Mouse (Mus musculus): ENCODE results near the gene Nelfcd. TPM values are rescaled to one million over a fixed set of nuclear protein-coding genes. Genes with fewer than 3 reads are reported as not detected.

Gene Nelfcd
- polyA plus RNA-seq, 1 experiment from 2014 or later = 111 TPM

- ATAC-seq = no peak
- H3K4me3 ChIP-seq (ENCODE audit: low read depth, low read length) = no peak overlapping the region
- no peak overlapping the region for H3K4me2 ChIP-seq (ENCODE audit: low read length)
- H3K36me3 ChIP-seq (ENCODE audit: control insufficient read depth, insufficient read depth, low read length) = peaks cover 3% of the 10 kb centered on the region; the same call in 1 of the 2 replicates
- 73% methylated on average over 9 of the region's 9 CpGs for WGBS
- H3K27ac ChIP-seq (ENCODE audit: low read depth, low read length) = no peak overlapping the region
- no peaks in the 10 kb centered on the region for H3K27me3 ChIP-seq (replicated peaks; ENCODE audit: control insufficient read depth, insufficient read depth, low read length)
- H3K4me1 ChIP-seq (ENCODE audit: control insufficient read depth, insufficient read depth, low read length) = peaks cover 16% of the 10 kb centered on the region
- no peak overlapping the region for H3K9ac ChIP-seq (ENCODE audit: low read length)
- no peaks in the 10 kb centered on the region for H3K9me3 ChIP-seq (replicated peaks; ENCODE audit: control insufficient read depth, low read length)
- no peak for DNase-seq (ENCODE audit: low spot score)
Measured at GRCm38 (mm10) chr2:174439961-174440360, 24.4 kb downstream of the Nelfcd start.

GRCm38 (mm10) chr2:174441898-174442297 lies 26.3 kb downstream of the Nelfcd start:
- Histone ChIP-seq H3K36me3 (ENCODE audit: control insufficient read depth, insufficient read depth, low read length) (no peaks in the 10 kb centered on the region), H3K27me3 (replicated peaks; ENCODE audit: control insufficient read depth, insufficient read depth, low read length) (no peaks in the 10 kb centered on the region), H3K4me1 (ENCODE audit: control insufficient read depth, insufficient read depth, low read length) (peaks cover 16% of the 10 kb centered on the region), H3K4me3 (ENCODE audit: low read depth, low read length) (no peak overlapping the region), H3K27ac (ENCODE audit: low read depth, low read length) (no peak overlapping the region), H3K9ac (ENCODE audit: low read length) (no peak overlapping the region), H3K9me3 (replicated peaks; ENCODE audit: control insufficient read depth, low read length) (no peaks in the 10 kb centered on the region), H3K4me2 (ENCODE audit: low read length) (no peak overlapping the region)
- DNase-seq (ENCODE audit: low spot score) (no peak), ATAC-seq (no peak)
- WGBS = 90% methylated on average over 4 of the region's 4 CpGs

GRCm38 (mm10) chr2:174442460-174442859 lies 26.9 kb downstream of the Nelfcd start:
- peaks cover 16% of the 10 kb centered on the region for H3K4me1 ChIP-seq (ENCODE audit: control insufficient read depth, insufficient read depth, low read length)
- H3K27me3 ChIP-seq (replicated peaks; ENCODE audit: control insufficient read depth, insufficient read depth, low read length) = no peaks in the 10 kb centered on the region
- no peaks in the 10 kb centered on the region for H3K9me3 ChIP-seq (replicated peaks; ENCODE audit: control insufficient read depth, low read length)
- no peaks in the 10 kb centered on the region for H3K36me3 ChIP-seq (ENCODE audit: control insufficient read depth, insufficient read depth, low read length)
- 92% methylated on average over 9 of the region's 9 CpGs for WGBS
- no peak overlapping the region for H3K4me2 ChIP-seq (ENCODE audit: low read length)
- ATAC-seq (no peak), DNase-seq (ENCODE audit: low spot score) (no peak)
- H3K4me3 ChIP-seq (ENCODE audit: low read depth, low read length) = no peak overlapping the region
- no peak overlapping the region for H3K9ac ChIP-seq (ENCODE audit: low read length)
- H3K27ac ChIP-seq (ENCODE audit: low read depth, low read length) = no peak overlapping the region

GRCm38 (mm10) chr2:174443046-174443445 lies 27.4 kb downstream of the Nelfcd start:
- H3K9me3 ChIP-seq (replicated peaks; ENCODE audit: control insufficient read depth, low read length) = no peaks in the 10 kb centered on the region
- no peaks in the 10 kb centered on the region for H3K36me3 ChIP-seq (ENCODE audit: control insufficient read depth, insufficient read depth, low read length)
- no peak for ATAC-seq
- no peak overlapping the region for H3K4me3 ChIP-seq (ENCODE audit: low read depth, low read length)
- no peak overlapping the region for H3K4me2 ChIP-seq (ENCODE audit: low read length)
- no peak overlapping the region for H3K9ac ChIP-seq (ENCODE audit: low read length)
- 60% methylated on average over 2 of the region's 2 CpGs for WGBS
- H3K27me3 ChIP-seq (replicated peaks; ENCODE audit: control insufficient read depth, insufficient read depth, low read length) = no peaks in the 10 kb centered on the region
- H3K4me1 ChIP-seq (ENCODE audit: control insufficient read depth, insufficient read depth, low read length) = peaks cover 10% of the 10 kb centered on the region
- DNase-seq (ENCODE audit: low spot score) = no peak
- no peak overlapping the region for H3K27ac ChIP-seq (ENCODE audit: low read depth, low read length)

GRCm38 (mm10) chr2:174444359-174444758 lies 28.8 kb downstream of the Nelfcd start:
- ATAC-seq = no peak
- DNase-seq (ENCODE audit: low spot score) = no peak
- 90% methylated on average over 7 of the region's 7 CpGs for WGBS

GRCm38 (mm10) chr2:174445018-174445417 lies 29.4 kb downstream of the Nelfcd start:
- no peaks in the 10 kb centered on the region for H3K9me3 ChIP-seq (replicated peaks; ENCODE audit: control insufficient read depth, low read length)
- DNase-seq (ENCODE audit: low spot score) = no peak
- 77% methylated on average over 6 of the region's 6 CpGs for WGBS
- ATAC-seq = no peak
- no peak overlapping the region for H3K4me2 ChIP-seq (ENCODE audit: low read length)
- H3K4me3 ChIP-seq (ENCODE audit: low read depth, low read length) = no peak overlapping the region
- H3K9ac ChIP-seq (ENCODE audit: low read length) = no peak overlapping the region
- no peaks in the 10 kb centered on the region for H3K27me3 ChIP-seq (replicated peaks; ENCODE audit: control insufficient read depth, insufficient read depth, low read length)
- no peak overlapping the region for H3K27ac ChIP-seq (ENCODE audit: low read depth, low read length)
- H3K36me3 ChIP-seq (ENCODE audit: control insufficient read depth, insufficient read depth, low read length) = no peaks in the 10 kb centered on the region
- H3K4me1 ChIP-seq (ENCODE audit: control insufficient read depth, insufficient read depth, low read length) = no peaks in the 10 kb centered on the region

More at GRCm38 (mm10) chr2:174444359-174444758, 28.8 kb downstream of the Nelfcd start:
- Histone ChIP-seq H3K27me3 (replicated peaks; ENCODE audit: control insufficient read depth, insufficient read depth, low read length) (no peaks in the 10 kb centered on the region), H3K9ac (ENCODE audit: low read length) (no peak overlapping the region), H3K9me3 (replicated peaks; ENCODE audit: control insufficient read depth, low read length) (no peaks in the 10 kb centered on the region), H3K4me3 (ENCODE audit: low read depth, low read length) (no peak overlapping the region), H3K27ac (ENCODE audit: low read depth, low read length) (no peak overlapping the region), H3K4me1 (ENCODE audit: control insufficient read depth, insufficient read depth, low read length) (no peaks in the 10 kb centered on the region), H3K4me2 (ENCODE audit: low read length) (no peak overlapping the region), H3K36me3 (ENCODE audit: control insufficient read depth, insufficient read depth, low read length) (no peaks in the 10 kb centered on the region)

GRCm38 (mm10) chr2:174446492-174446891 lies 30.9 kb downstream of the Nelfcd start:
- H3K27me3 ChIP-seq (replicated peaks; ENCODE audit: control insufficient read depth, insufficient read depth, low read length) = no peaks in the 10 kb centered on the region
- H3K27ac ChIP-seq (ENCODE audit: low read depth, low read length) = no peak overlapping the region
- 51% methylated on average over 7 of the region's 7 CpGs for WGBS
- no peaks in the 10 kb centered on the region for H3K36me3 ChIP-seq (ENCODE audit: control insufficient read depth, insufficient read depth, low read length)
- no peak overlapping the region for H3K4me3 ChIP-seq (ENCODE audit: low read depth, low read length)
- no peaks in the 10 kb centered on the region for H3K4me1 ChIP-seq (ENCODE audit: control insufficient read depth, insufficient read depth, low read length)
- DNase-seq (ENCODE audit: low spot score) = no peak
- H3K9ac ChIP-seq (ENCODE audit: low read length) = no peak overlapping the region
- no peak for ATAC-seq
- no peaks in the 10 kb centered on the region for H3K9me3 ChIP-seq (replicated peaks; ENCODE audit: control insufficient read depth, low read length)
- no peak overlapping the region for H3K4me2 ChIP-seq (ENCODE audit: low read length)

- no peak overlapping the region for H3K27ac ChIP-seq (ENCODE audit: low read depth, low read length)
- WGBS = 50% methylated on average over 8 of the region's 8 CpGs
- H3K4me2 ChIP-seq (ENCODE audit: low read length) = no peak overlapping the region
- H3K9ac ChIP-seq (ENCODE audit: low read length) = no peak overlapping the region
- no peaks in the 10 kb centered on the region for H3K27me3 ChIP-seq (replicated peaks; ENCODE audit: control insufficient read depth, insufficient read depth, low read length)
- DNase-seq (ENCODE audit: low spot score) (no peak), ATAC-seq (no peak)
- no peaks in the 10 kb centered on the region for H3K36me3 ChIP-seq (ENCODE audit: control insufficient read depth, insufficient read depth, low read length)
- H3K4me1 ChIP-seq (ENCODE audit: control insufficient read depth, insufficient read depth, low read length) = no peaks in the 10 kb centered on the region
- no peak overlapping the region for H3K4me3 ChIP-seq (ENCODE audit: low read depth, low read length)
- H3K9me3 ChIP-seq (replicated peaks; ENCODE audit: control insufficient read depth, low read length) = no peaks in the 10 kb centered on the region
Measured at GRCm38 (mm10) chr2:174446905-174447304, 31.3 kb downstream of the Nelfcd start.

GRCm38 (mm10) chr2:174448405-174448804 lies 32.8 kb downstream of the Nelfcd start:
- ATAC-seq = no peak
- Histone ChIP-seq H3K36me3 (ENCODE audit: control insufficient read depth, insufficient read depth, low read length) (no peaks in the 10 kb centered on the region), H3K4me3 (ENCODE audit: low read depth, low read length) (no peak overlapping the region), H3K9me3 (replicated peaks; ENCODE audit: control insufficient read depth, low read length) (no peaks in the 10 kb centered on the region), H3K9ac (ENCODE audit: low read length) (no peak overlapping the region), H3K4me1 (ENCODE audit: control insufficient read depth, insufficient read depth, low read length) (no peaks in the 10 kb centered on the region), H3K27ac (ENCODE audit: low read depth, low read length) (no peak overlapping the region), H3K27me3 (replicated peaks; ENCODE audit: control insufficient read depth, insufficient read depth, low read length) (no peaks in the 10 kb centered on the region), H3K4me2 (ENCODE audit: low read length) (no peak overlapping the region)
- 86% methylated on average over 4 of the region's 4 CpGs for WGBS
- no peak for DNase-seq (ENCODE audit: low spot score)

Measured in forebrain, embryonic 14.5 days (tissue).